Mouse (Mus musculus) testis, postnatal 14 days (tissue): ENCODE data around the gene Prps1l3.

Source experiments
- DNase-seq: peaks from one replicate; pipeline ENCODE4 v3.0.0; 2021; ENCODE audit warnings: low spot score

Gene Prps1l3

GRCm38 (mm10) chr12:57243671-57244495 is 13.7 kb downstream of the Prps1l3 start:
- DNase-seq = no peak

GRCm38 (mm10) chr12:57258572-57258971 is 28.4 kb downstream of the Prps1l3 start:
- no peak for DNase-seq

- no peak for DNase-seq
Measured at GRCm38 (mm10) chr12:57275456-57275855, 45.2 kb downstream of the Prps1l3 start.

GRCm38 (mm10) chr12:57281155-57282114 is 51.2 kb downstream of the Prps1l3 start:
- DNase-seq = no peak

- no peak for DNase-seq
Measured at GRCm38 (mm10) chr12:57285303-57286059, 55.3 kb downstream of the Prps1l3 start.
